8 mouse cellular contexts compared by ENCODE assay signal in genomic region chr2:160621661-160622211, GRCm38 (mm10). TPM values are rescaled to one million over a fixed set of nuclear protein-coding genes. Genes with fewer than 3 reads are reported as not detected.
A peak's percentile ranks its signal among the peaks of the same experiment; 100 is the strongest.
DNase-seq lines count a peak whose midpoint lies in the region; ATAC-seq and TF ChIP-seq lines count a peak whose summit lies in the region.

No protein-coding gene starts in this region.

- no peaks in the 10 kb centered on the region for H3K27me3 ChIP-seq in hindbrain, embryonic 15.5 days
- H3K27me3 ChIP-seq in hindbrain, embryonic 10.5 days (ENCODE audit: insufficient read depth, poor library complexity, severe bottlenecking) = no peaks in the 10 kb centered on the region
- H3K27me3 ChIP-seq in kidney, adult 2 months (replicated peaks; ENCODE audit: control insufficient read depth, insufficient read depth, low read length) = no peaks in the 10 kb centered on the region
- H3K27me3 ChIP-seq in limb, embryonic 14.5 days (ENCODE audit: control insufficient read depth, insufficient read depth, low read length) = no peaks in the 10 kb centered on the region

- peaks cover 12% of the 10 kb centered on the region; the same call in 1 of the 2 replicates for H3K4me1 ChIP-seq in hindbrain, embryonic 15.5 days (replicated peaks)
- H3K4me1 ChIP-seq in hindbrain, embryonic 10.5 days (replicated peaks) = peaks cover 12% of the 10 kb centered on the region
- 0 out of 2 replicates have a peak, but pooled peaks cover 6% of the 10 kb centered on the region for H3K4me1 ChIP-seq in kidney, adult 2 months (ENCODE audit: control insufficient read depth, insufficient read depth, low read length)
- H3K4me1 ChIP-seq in limb, embryonic 14.5 days (ENCODE audit: control insufficient read depth, insufficient read depth, low read length) = peaks cover 14% of the 10 kb centered on the region

- intact Hi-C loops in gastrocnemius, postnatal 36 days (cut with DNase I) = loop anchor here (2.0 kb wide), 1 partner anchor 21 kb away; no protein-coding TSS in a partner anchor

- ATAC-seq in hindbrain, embryonic 15.5 days (ENCODE audit: low FRiP score, low read depth) = peak; percentile 48; the same call in 1 of the 2 replicates
- ATAC-seq in limb, embryonic 14.5 days (ENCODE audit: low FRiP score, low read depth) = no peak
- no peak for ATAC-seq in erythroblast, adult 5-6 weeks (replicated peaks; ENCODE audit: low FRiP score, poor library complexity, severe bottlenecking)

- no peak for TF ChIP-seq POLR2A in kidney, adult 2 months (IDR thresholded peaks at IDR 0.05; ENCODE audit: low read depth, low read length)
- TF ChIP-seq POLR2A in limb, embryonic 14.5 days (IDR thresholded peaks at IDR 0.05; ENCODE audit: borderline replicate concordance, extremely low read depth, insufficient read depth, insufficient read length) = no peak

- no peaks in the 10 kb centered on the region for H3K36me3 ChIP-seq in hindbrain, embryonic 15.5 days
- H3K36me3 ChIP-seq in hindbrain, embryonic 10.5 days = no peaks in the 10 kb centered on the region
- no peaks in the 10 kb centered on the region for H3K36me3 ChIP-seq in kidney, adult 2 months (ENCODE audit: control insufficient read depth, insufficient read depth, low read length)
- no peaks in the 10 kb centered on the region for H3K36me3 ChIP-seq in limb, embryonic 14.5 days (ENCODE audit: control insufficient read depth, insufficient read depth, low read length)

- 46% methylated on average over 5 of the region's 5 CpGs for WGBS in hindbrain, embryonic 15.5 days
- WGBS in hindbrain, embryonic 10.5 days = 86% methylated on average over 5 of the region's 5 CpGs
- WGBS in kidney, adult 2 months = 32% methylated on average over 5 of the region's 5 CpGs
- WGBS in limb, embryonic 14.5 days = 55% methylated on average over 5 of the region's 5 CpGs

- H3K27ac ChIP-seq in hindbrain, embryonic 15.5 days (replicated peaks) = 0 out of 2 replicates have a peak overlapping the region, but pooled peaks have one; percentile 33
- no peak overlapping the region for H3K27ac ChIP-seq in hindbrain, embryonic 10.5 days
- H3K27ac ChIP-seq in kidney, adult 2 months (ENCODE audit: insufficient read depth, low read depth, low read length) = peak overlapping the region; percentile 49
- H3K27ac ChIP-seq in limb, embryonic 14.5 days (replicated peaks; ENCODE audit: low read depth, low read length) = no peak overlapping the region

- no peak for DNase-seq in hindbrain, embryonic 10.5 days (ENCODE audit: low spot score)
- DNase-seq in cerebellum, adult 9-10 months = peak; percentile 84
- DNase-seq in gastrocnemius, postnatal 36 days = peak; percentile 75 to 85
- DNase-seq in kidney, adult 2 months = peak; percentile 98
- peak; percentile 73 for DNase-seq in limb, embryonic 14.5 days (ENCODE audit: low spot score)
- peak; percentile 88 for DNase-seq in right cerebral cortex, postnatal 10 days (ENCODE audit: low spot score in 2 of 2)

- no peaks in the 10 kb centered on the region for H3K9me3 ChIP-seq in hindbrain, embryonic 15.5 days
- no peaks in the 10 kb centered on the region for H3K9me3 ChIP-seq in hindbrain, embryonic 10.5 days
- H3K9me3 ChIP-seq in limb, embryonic 14.5 days (ENCODE audit: control insufficient read depth, low read length) = no peaks in the 10 kb centered on the region

- H3K9ac ChIP-seq in hindbrain, embryonic 15.5 days = no peak overlapping the region
- no peak overlapping the region for H3K9ac ChIP-seq in limb, embryonic 14.5 days (ENCODE audit: low read depth, low read length, severe bottlenecking)

- TF ChIP-seq CTCF in kidney, adult 2 months (conservative IDR thresholded peaks at IDR 0.05; ENCODE audit: insufficient read depth, insufficient read length, low read depth, low read length) = no peak

- H3K4me3 ChIP-seq in hindbrain, embryonic 15.5 days = no peak overlapping the region
- no peak overlapping the region for H3K4me3 ChIP-seq in hindbrain, embryonic 10.5 days
- H3K4me3 ChIP-seq in kidney, adult 2 months (ENCODE audit: insufficient read depth, low read depth, low read length) = no peak overlapping the region
- H3K4me3 ChIP-seq in limb, embryonic 14.5 days (replicated peaks; ENCODE audit: low read length) = no peak overlapping the region

- no peak overlapping the region for H3K4me2 ChIP-seq in hindbrain, embryonic 15.5 days
- no peak overlapping the region for H3K4me2 ChIP-seq in limb, embryonic 14.5 days (replicated peaks; ENCODE audit: low read depth, low read length, severe bottlenecking)

RNA-seq across cellular contexts. Expression of gene Top1, which starts 24.0 kb away (rescaled TPM):
- 66.2 and 69.7 TPM in 2 replicates for polyA plus RNA-seq in hindbrain, embryonic 15.5 days (2015; fragmentation: Nextera tagmentation; extraction: Ambion mirVana)
- polyA plus RNA-seq in hindbrain, embryonic 10.5 days (2016; fragmentation: Nextera tagmentation; extraction: Ambion mirVana) = 79.4 and 105 TPM in 2 replicates
- total RNA-seq in gastrocnemius, postnatal 36 days (2021) = 10 to 100 TPM; 30.3 to 34.2 TPM
- 7.0 and 9.2 TPM in 2 replicates for polyA plus RNA-seq in kidney, adult 2 months (2012; rRNA removed)
- 35.2 and 46.1 TPM in 2 replicates for polyA plus RNA-seq in limb, embryonic 14.5 days (2012; rRNA removed)
- polyA plus RNA-seq in limb, embryonic 14.5 days (2014; fragmentation: Nextera tagmentation; extraction: Ambion mirVana) = 65.1 and 74.4 TPM in 2 replicates
- 145 and 146 TPM in 2 replicates for total RNA-seq in erythroblast, adult 5-6 weeks (2015; ENCODE audit: low replicate concordance)
- total RNA-seq in erythroblast, adult 5-6 weeks (2017; ENCODE audit: low replicate concordance) = 336 and 395 TPM in 2 replicates

Comparison
In these comparisons a context has a peak if more than half of its experiments do, and no peak if none do; other contexts are left out.
1. H3K27ac ChIP-seq: peak in hindbrain, embryonic 15.5 days (single experiment) and kidney, adult 2 months (single experiment); none in hindbrain, embryonic 10.5 days (single experiment) and limb, embryonic 14.5 days (single experiment).